ENCODE assay signal across 16 mouse cellular contexts in genomic region chr13:64349474-64349873, GRCm38 (mm10).
"Had no signal": no experiment of that assay in that cellular context is flagged by ENCODE, and none has a peak within 500 bp of the region (broad histone marks: within the 10 kb centered on the region; RNA-seq: fewer than 3 reads in every experiment).

No protein-coding gene starts in this region.

- ATAC-seq: midbrain, embryonic 13.5 days had no signal

- H3K9me3 ChIP-seq: limb, embryonic 13.5 days; liver, embryonic 13.5 days; midbrain, embryonic 13.5 days; neural tube, embryonic 12.5 days; stomach, embryonic 15.5 days had no signal

- H3K27ac ChIP-seq: kidney, postnatal 0 days; layer of hippocampus, adult 2 months; limb, embryonic 13.5 days; liver, embryonic 13.5 days; midbrain, embryonic 13.5 days; neural tube, embryonic 12.5 days; stomach, embryonic 15.5 days had no signal

- H3K4me3 ChIP-seq: layer of hippocampus, adult 2 months; limb, embryonic 13.5 days; liver, embryonic 13.5 days; midbrain, embryonic 13.5 days; neural tube, embryonic 12.5 days; stomach, embryonic 15.5 days had no signal

- H3K4me1 ChIP-seq: limb, embryonic 13.5 days; liver, embryonic 13.5 days; midbrain, embryonic 13.5 days; neural tube, embryonic 12.5 days; stomach, embryonic 15.5 days had no signal

- DNase-seq: kidney, adult 11 months; kidney, adult 9 months; kidney, postnatal 36 days; left cerebral cortex, postnatal 4 days; liver, embryonic 13.5 days; lung, adult 18-20 months; lung, postnatal 36 days; retina, postnatal 1 day; right cerebral cortex, postnatal 4 days; thymus, postnatal 4 days had no signal

- H3K4me2 ChIP-seq: limb, embryonic 13.5 days; liver, embryonic 13.5 days; midbrain, embryonic 13.5 days; neural tube, embryonic 12.5 days; stomach, embryonic 15.5 days had no signal

- H3K36me3 ChIP-seq: limb, embryonic 13.5 days; liver, embryonic 13.5 days; midbrain, embryonic 13.5 days; neural tube, embryonic 12.5 days; stomach, embryonic 15.5 days had no signal

- H3K9ac ChIP-seq: limb, embryonic 13.5 days; liver, embryonic 13.5 days; midbrain, embryonic 13.5 days; neural tube, embryonic 12.5 days; stomach, embryonic 15.5 days had no signal

- H3K27me3 ChIP-seq: limb, embryonic 13.5 days; midbrain, embryonic 13.5 days; neural tube, embryonic 12.5 days; stomach, embryonic 15.5 days had no signal
